In the genomic region with DNA sequence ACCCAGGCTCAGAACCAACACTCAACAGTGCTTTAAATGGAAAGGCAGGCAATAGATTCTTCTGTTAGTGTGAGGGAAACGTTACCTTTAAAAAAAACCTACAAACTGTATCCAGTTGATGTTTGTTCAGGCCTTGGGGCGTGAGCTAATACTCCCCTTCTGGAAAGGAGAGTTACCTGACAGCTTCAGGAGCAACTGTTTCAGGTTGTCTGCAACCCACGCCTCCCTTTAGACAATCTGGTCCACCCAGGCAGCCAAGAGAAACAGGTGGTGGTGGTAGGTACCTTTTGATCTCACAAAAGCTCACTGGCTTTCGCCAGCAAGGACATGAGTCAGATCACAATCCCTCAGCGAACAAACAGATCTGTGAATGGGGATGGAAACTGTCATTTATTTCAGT, we compare ENCODE assay signal across 1 mouse cellular context.
TF ChIP-seq lines count a peak whose summit lies in the region.

No protein-coding gene starts in this region.

TF ChIP-seq in CH12.LX, 34 proteins besides CTCF, POLR2A, EP300 and RAD21 (continued from another document):
- TF ChIP-seq IRF4 (IDR thresholded peaks at IDR 0.05; ENCODE audit: low read depth, low read length) (no peak), MXI1 (IDR thresholded peaks at IDR 0.05; ENCODE audit: low read depth, low read length) (no peak)
